Mouse (Mus musculus) layer of hippocampus, adult 2 months (tissue): ENCODE measurements around the gene Celf2. TPM values are rescaled to one million over a fixed set of nuclear protein-coding genes. Genes with fewer than 3 reads are reported as not detected.

Experiments
- DNase-seq, 2 experiments: peaks; one replicate each; pipeline ENCODE4 v3.0.0; 2022; ENCODE audit warnings: low spot score in 2 of 2
- H3K27ac ChIP-seq: fragments of 200-600 bp; 2 replicates; pipeline ENCODE4 v1.8.1; 2022
- H3K4me3 ChIP-seq: fragments of 200-600 bp; 2 replicates; pipeline ENCODE4 v1.8.1; 2022; ENCODE audit warnings: mild to moderate bottlenecking
- CTCF ChIP-seq: fragments of 200-600 bp; conservative IDR thresholded peaks from 2 replicates; pipeline ENCODE4 v1.8.1; 2022; ENCODE audit warnings: antibody characterized with exemption, mild to moderate bottlenecking, moderate library complexity
- total RNA-seq, 2 experiments: library from RNA; stranded (reverse); gene quantifications; 2 replicates each; pipeline ENCODE4 v1.2.3; 2021

Celf2 gene
- total RNA-seq, 2 experiments from 2014 or later, result 500 to 535 TPM

- TF ChIP-seq CTCF, result no peak
- no peak for DNase-seq
- Histone ChIP-seq H3K27ac (peak overlapping the region; percentile 93), H3K4me3 (no peak overlapping the region)
Measured at GRCm38 (mm10) chr2:6913315-6913714, 596.0 kb downstream of the Celf2 start.

- peak overlapping the region; percentile 13; the same call in 1 of the 2 replicates for H3K4me3 ChIP-seq
- DNase-seq, result peak; percentile 62 to 74
- H3K27ac ChIP-seq, result peak overlapping the region; percentile 93
- TF ChIP-seq CTCF, result no peak
Measured at GRCm38 (mm10) chr2:6911932-6912331, 597.4 kb downstream of the Celf2 start.

- Histone ChIP-seq H3K4me3 (no peak overlapping the region), H3K27ac (peak overlapping the region; percentile 93)
- DNase-seq, result no peak
- no peak for TF ChIP-seq CTCF
Measured at GRCm38 (mm10) chr2:6909921-6910320, 599.4 kb downstream of the Celf2 start.

GRCm38 (mm10) chr2:6904411-6904810 lies 605.0 kb downstream of the Celf2 start:
- peak overlapping the region; percentile 18; the same call in 1 of the 2 replicates for H3K27ac ChIP-seq
- TF ChIP-seq CTCF, result no peak
- DNase-seq, result no peak
- H3K4me3 ChIP-seq, result no peak overlapping the region

- H3K27ac ChIP-seq, result peak overlapping the region; percentile 32; the same call in 1 of the 2 replicates
- no peak for DNase-seq
- H3K4me3 ChIP-seq, result no peak overlapping the region
- TF ChIP-seq CTCF, result no peak
Measured at GRCm38 (mm10) chr2:6903251-6903763, 606.1 kb downstream of the Celf2 start.

- TF ChIP-seq CTCF, result no peak
- DNase-seq, result no peak
- Histone ChIP-seq H3K27ac (no peak overlapping the region), H3K4me3 (no peak overlapping the region)
Measured at GRCm38 (mm10) chr2:6896896-6897295, 612.5 kb downstream of the Celf2 start.

- no peak overlapping the region for H3K27ac ChIP-seq
- no peak for DNase-seq
- no peak for TF ChIP-seq CTCF
- H3K4me3 ChIP-seq, result no peak overlapping the region
Measured at GRCm38 (mm10) chr2:6893597-6893996, 615.8 kb downstream of the Celf2 start.

- Histone ChIP-seq H3K27ac (no peak overlapping the region), H3K4me3 (no peak overlapping the region)
- DNase-seq, result no peak
Measured at GRCm38 (mm10) chr2:6893095-6893494, 616.3 kb downstream of the Celf2 start.

GRCm38 (mm10) chr2:6884796-6885711 lies 624.3 kb downstream of the Celf2 start:
- Histone ChIP-seq H3K4me3 (peak overlapping the region; percentile 75), H3K27ac (peak overlapping the region; percentile 93)
- no peak for DNase-seq
- no peak for TF ChIP-seq CTCF

More at GRCm38 (mm10) chr2:6893095-6893494, 616.3 kb downstream of the Celf2 start:
- TF ChIP-seq CTCF, result no peak

- Histone ChIP-seq H3K4me3 (peak overlapping the region; percentile 75), H3K27ac (peak overlapping the region; percentile 93)
- DNase-seq, result no peak
- no peak for TF ChIP-seq CTCF
Measured at GRCm38 (mm10) chr2:6883996-6884795, 625.2 kb downstream of the Celf2 start.

GRCm38 (mm10) chr2:6882236-6882885 lies 627.0 kb downstream of the Celf2 start:
- peak overlapping the region; percentile 93 for H3K27ac ChIP-seq
- peak overlapping the region; percentile 75 for H3K4me3 ChIP-seq
- no peak for DNase-seq
- no peak for TF ChIP-seq CTCF

- Histone ChIP-seq H3K27ac (peak overlapping the region; percentile 93), H3K4me3 (peak overlapping the region; percentile 75)
- no peak for DNase-seq
- no peak for TF ChIP-seq CTCF
Measured at GRCm38 (mm10) chr2:6880941-6881575, 628.3 kb downstream of the Celf2 start.
